In genomic region chr1:157412454-157413369, GRCm38 (mm10) we compare ENCODE assay signal across 8 mouse cellular contexts. TPM values are rescaled to one million over a fixed set of nuclear protein-coding genes. Genes with fewer than 3 reads are reported as not detected.
DNase-seq lines count a peak whose midpoint lies in the region; ATAC-seq lines count a peak whose summit lies in the region.

Gene Rasal2 (minus strand): TSS chr1:157412595.

- WGBS in heart, embryonic 14.5 days: 1% methylated on average over 62 of the region's 62 CpGs
- 1% methylated on average over 62 of the region's 62 CpGs for WGBS in liver, embryonic 13.5 days (ENCODE audit: insufficient replicate concordance)
- under 1% methylated on average over 61 of the region's 62 CpGs for WGBS in stomach, embryonic 16.5 days

- peak; percentile 86 for ATAC-seq in CD4-positive, CD25-positive, alpha-beta regulatory T cell, adult 4 months
- peak; percentile 94 for ATAC-seq in heart, embryonic 14.5 days (ENCODE audit: insufficient number of reproducible peaks, insufficient read depth, low FRiP score, low read depth)
- ATAC-seq in liver, embryonic 13.5 days (ENCODE audit: low read depth): peak; percentile 97
- peak; percentile 97 for ATAC-seq in stomach, embryonic 16.5 days (ENCODE audit: insufficient read depth, low FRiP score)

- H3K36me3 ChIP-seq in heart, embryonic 14.5 days (ENCODE audit: control insufficient read depth, insufficient read depth, low read length): peaks cover 9% of the 10 kb centered on the region; the same call in 1 of the 2 replicates
- H3K36me3 ChIP-seq in liver, embryonic 13.5 days: no peaks in the 10 kb centered on the region
- H3K36me3 ChIP-seq in stomach, embryonic 16.5 days (ENCODE audit: control insufficient read depth, insufficient read depth, low read length): no peaks in the 10 kb centered on the region

- peaks cover 4 to 34% of the 10 kb centered on the region in 2 experiments for H3K4me1 ChIP-seq in heart, embryonic 14.5 days (ENCODE audit: control insufficient read depth in 2 of 2, insufficient read depth in 2 of 2, low read length in 2 of 2)
- peaks cover 21% of the 10 kb centered on the region for H3K4me1 ChIP-seq in liver, embryonic 13.5 days (replicated peaks)
- peaks cover 9% of the 10 kb centered on the region; the same call in 1 of the 2 replicates for H3K4me1 ChIP-seq in stomach, embryonic 16.5 days (ENCODE audit: control insufficient read depth, insufficient read depth, low read length)

- DNase-seq in c-Kit-negative CD71-positive TER-119-positive erythroid progenitor cells, embryonic 14.5 days (ENCODE audit: low read depth, low spot score): peak; percentile 65
- peak; percentile 91 for DNase-seq in fibroblast of lung, adult 2 months (ENCODE audit: low read depth)
- peak; percentile 98 for DNase-seq in kidney, postnatal 14 days
- DNase-seq in liver, embryonic 13.5 days: peak; percentile 85
- peak; percentile 97 for DNase-seq in neural tube, embryonic 10.5 days (ENCODE audit: extremely low spot score, low spot score)

- no peaks in the 10 kb centered on the region for H3K9me3 ChIP-seq in heart, embryonic 14.5 days (ENCODE audit: control insufficient read depth, low read length)
- H3K9me3 ChIP-seq in liver, embryonic 13.5 days (replicated peaks): no peaks in the 10 kb centered on the region
- no peaks in the 10 kb centered on the region for H3K9me3 ChIP-seq in stomach, embryonic 16.5 days (replicated peaks; ENCODE audit: control insufficient read depth, low read length)

- peak within 1 kb of the TSS; percentile 81 for H3K4me2 ChIP-seq in heart, embryonic 14.5 days (ENCODE audit: low read length)
- peak within 1 kb of the TSS; percentile 94 for H3K4me2 ChIP-seq in liver, embryonic 13.5 days
- peak within 1 kb of the TSS; percentile 88 for H3K4me2 ChIP-seq in stomach, embryonic 16.5 days (ENCODE audit: low read depth, low read length)

- H3K4me3 ChIP-seq in heart, embryonic 14.5 days (ENCODE audit: control insufficient read depth in 1 of 2, insufficient read depth in 1 of 2, low read depth in 1 of 2, low read length in 2 of 2): peak within 1 kb of the TSS; percentile 79 to 80
- H3K4me3 ChIP-seq in liver, embryonic 13.5 days (replicated peaks): peak within 1 kb of the TSS; percentile 83
- peak within 1 kb of the TSS; percentile 75 for H3K4me3 ChIP-seq in stomach, embryonic 16.5 days (replicated peaks; ENCODE audit: low read length)

- no peaks in the 10 kb centered on the region for H3K27me3 ChIP-seq in heart, embryonic 14.5 days (ENCODE audit: control insufficient read depth, insufficient read depth, low read length)
- H3K27me3 ChIP-seq in liver, embryonic 13.5 days: peaks cover 8% of the 10 kb centered on the region; the same call in 1 of the 2 replicates
- no peaks in the 10 kb centered on the region for H3K27me3 ChIP-seq in stomach, embryonic 16.5 days (ENCODE audit: control insufficient read depth, insufficient read depth, low read length)

- peak within 1 kb of the TSS; percentile 93 to 95 for H3K27ac ChIP-seq in heart, embryonic 14.5 days (replicated peaks in 1 of 2; ENCODE audit: control insufficient read depth in 1 of 2, insufficient read depth in 1 of 2, low read depth in 2 of 2, low read length in 2 of 2)
- H3K27ac ChIP-seq in liver, embryonic 13.5 days: peak within 1 kb of the TSS; percentile 65; the same call in 1 of the 2 replicates
- peak within 1 kb of the TSS; percentile 78 for H3K27ac ChIP-seq in stomach, embryonic 16.5 days (ENCODE audit: low read length)

- H3K9ac ChIP-seq in heart, embryonic 14.5 days (ENCODE audit: low read length): peak within 1 kb of the TSS; percentile 82
- peak within 1 kb of the TSS; percentile 82 for H3K9ac ChIP-seq in liver, embryonic 13.5 days
- peak within 1 kb of the TSS; percentile 79 for H3K9ac ChIP-seq in stomach, embryonic 16.5 days (ENCODE audit: low read length)

RNA-seq across cellular contexts. Expression of gene Rasal2, which starts in this region (rescaled TPM):
- polyA plus RNA-seq in CD4-positive, CD25-positive, alpha-beta regulatory T cell, adult 4 months (2017; shearing (Covaris generic)): not detected
- 24.8 and 26.6 TPM in 2 replicates for polyA plus RNA-seq in heart, embryonic 14.5 days (2014; fragmentation: Nextera tagmentation; extraction: Ambion mirVana)
- polyA plus RNA-seq in liver, embryonic 13.5 days (2015; fragmentation: Nextera tagmentation; extraction: Ambion mirVana): 0.95 and 1.5 TPM in 2 replicates
- 8.8 and 9.7 TPM in 2 replicates for polyA plus RNA-seq in stomach, embryonic 16.5 days (2015; fragmentation: Nextera tagmentation; extraction: Ambion mirVana)

Comparison
In these comparisons a context has a peak if more than half of its experiments do, and no peak if none do; other contexts are left out.
1. Peak in every context shown above with its lines: DNase-seq, ATAC-seq, H3K4me3 ChIP-seq and H3K27ac ChIP-seq.
2. Peak in ATAC-seq in CD4-positive, CD25-positive, alpha-beta regulatory T cell, adult 4 months; RNA of the gene not detected or under 1 TPM.